In the genomic region with DNA sequence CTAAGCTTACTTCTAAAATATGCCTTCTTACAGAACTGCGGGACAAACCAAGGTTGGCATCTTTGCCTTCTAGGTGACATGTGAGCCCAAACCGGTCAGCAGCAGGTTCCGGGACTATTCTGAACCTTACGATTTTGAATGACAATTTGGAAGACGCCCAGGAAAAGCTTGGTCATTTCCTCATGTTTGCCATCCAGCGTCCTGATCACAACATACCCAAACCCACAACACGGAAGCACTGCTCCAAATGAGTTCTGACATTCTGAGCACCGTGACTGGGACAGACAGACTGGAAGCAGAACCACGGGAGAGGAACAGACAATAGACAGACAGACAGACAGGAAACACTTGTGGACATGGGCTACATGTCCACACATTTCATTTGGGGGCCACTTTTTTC, we compare ENCODE assay signal across 26 mouse cellular contexts. TPM values are rescaled to one million over a fixed set of nuclear protein-coding genes. Genes with fewer than 3 reads are reported as not detected.
A peak's percentile ranks its signal among the peaks of the same experiment; 100 is the strongest.
DNase-seq lines count a peak whose midpoint lies in the region; ATAC-seq and TF ChIP-seq lines count a peak whose summit lies in the region.
"Had no signal": no experiment of that assay in that cellular context is flagged by ENCODE, and none has a peak within 500 bp of the region (broad histone marks: within the 10 kb centered on the region; RNA-seq: fewer than 3 reads in every experiment).

No protein-coding gene starts in this region.

- H3K9me3 ChIP-seq in forebrain, embryonic 15.5 days, result no peaks in the 10 kb centered on the region
- no peaks in the 10 kb centered on the region for H3K9me3 ChIP-seq in forebrain, postnatal 0 days (ENCODE audit: low read length)
- H3K9me3 ChIP-seq: forebrain, embryonic 13.5 days; hindbrain, embryonic 13.5 days; liver, embryonic 12.5 days; neural tube, embryonic 12.5 days had no signal

- 61% methylated on average over 9 of the region's 9 CpGs for WGBS in cerebellum, adult 2 months
- WGBS in forebrain, embryonic 15.5 days, result 90% methylated on average over 9 of the region's 9 CpGs
- 85% methylated on average over 9 of the region's 9 CpGs for WGBS in forebrain, postnatal 0 days

- no peaks in the 10 kb centered on the region for H3K27me3 ChIP-seq in cerebellum, adult 2 months (ENCODE audit: control insufficient read depth, insufficient read depth, low read length)
- H3K27me3 ChIP-seq in forebrain, embryonic 15.5 days, result no peaks in the 10 kb centered on the region
- no peaks in the 10 kb centered on the region for H3K27me3 ChIP-seq in forebrain, postnatal 0 days (ENCODE audit: insufficient read depth, low read length)
- H3K27me3 ChIP-seq: forebrain, embryonic 13.5 days; hindbrain, embryonic 13.5 days; liver, embryonic 12.5 days; neural tube, embryonic 12.5 days; Patski had no signal

- ATAC-seq in megakaryocyte, adult 5-6 weeks (ENCODE audit: poor library complexity, severe bottlenecking), result peak; percentile 34
- no peak for ATAC-seq in forebrain, embryonic 15.5 days (replicated peaks)
- ATAC-seq in forebrain, postnatal 0 days, result no peak
- ATAC-seq: forebrain, embryonic 13.5 days; liver, embryonic 12.5 days; liver, postnatal 0 days; Patski had no signal

- no peak overlapping the region for H3K4me2 ChIP-seq in forebrain, embryonic 15.5 days (replicated peaks)
- H3K4me2 ChIP-seq in forebrain, postnatal 0 days (ENCODE audit: low read depth), result no peak overlapping the region
- H3K4me2 ChIP-seq: forebrain, embryonic 13.5 days; heart, embryonic 11.5 days; hindbrain, embryonic 13.5 days; liver, embryonic 12.5 days; midbrain, embryonic 11.5 days; neural tube, embryonic 12.5 days had no signal

- peak in 1 of 2 experiments; percentile 29 for DNase-seq in cerebellum, adult 2 months
- DNase-seq in cerebellum, adult 11-12 months, result no peak
- DNase-seq in lung, postnatal 25 days (ENCODE audit: low spot score), result peak; percentile 23
- no peak for DNase-seq in lung, postnatal 4 days
- no peak for DNase-seq in embryo, embryonic 10.5 days (ENCODE audit: low spot score)
- no peak for DNase-seq in forebrain, postnatal 0 days
- DNase-seq: adrenal gland, postnatal 14 days; cerebellum, adult 18-20 months; cerebellum, postnatal 14 days; kidney, postnatal 14 days; left cerebral cortex, postnatal 4 days; liver, postnatal 0 days; right cerebral cortex, postnatal 4 days; thymus, adult 2 months; thymus, postnatal 36 days had no signal

- TF ChIP-seq POLR2A in cerebellum, adult 2 months (IDR thresholded peaks at IDR 0.05; ENCODE audit: borderline replicate concordance, insufficient read depth, low read length), result no peak

- no peak overlapping the region for H3K4me3 ChIP-seq in cerebellum, adult 2 months (replicated peaks; ENCODE audit: insufficient read depth, low read depth, low read length)
- no peak overlapping the region for H3K4me3 ChIP-seq in forebrain, embryonic 15.5 days
- no peak overlapping the region for H3K4me3 ChIP-seq in forebrain, postnatal 0 days (ENCODE audit: low read depth, low read length)
- H3K4me3 ChIP-seq: forebrain, embryonic 13.5 days; hindbrain, embryonic 13.5 days; layer of hippocampus, adult 2 months; liver, embryonic 12.5 days; myocyte; neural tube, embryonic 12.5 days had no signal

- peaks cover 32% of the 10 kb centered on the region for H3K4me1 ChIP-seq in cerebellum, adult 2 months (ENCODE audit: control insufficient read depth, insufficient read depth, low read length)
- H3K4me1 ChIP-seq in forebrain, embryonic 15.5 days, result no peaks in the 10 kb centered on the region
- H3K4me1 ChIP-seq in forebrain, postnatal 0 days (ENCODE audit: insufficient read depth), result no peaks in the 10 kb centered on the region
- H3K4me1 ChIP-seq: forebrain, embryonic 13.5 days; hindbrain, embryonic 13.5 days; liver, embryonic 12.5 days; neural tube, embryonic 12.5 days had no signal

- H3K9ac ChIP-seq in forebrain, embryonic 15.5 days (replicated peaks), result no peak overlapping the region
- H3K9ac ChIP-seq in forebrain, postnatal 0 days, result no peak overlapping the region
- H3K9ac ChIP-seq: forebrain, embryonic 13.5 days; hindbrain, embryonic 13.5 days; liver, embryonic 12.5 days; liver, postnatal 0 days; neural tube, embryonic 12.5 days had no signal

- H3K36me3 ChIP-seq in forebrain, embryonic 15.5 days, result no peaks in the 10 kb centered on the region
- no peaks in the 10 kb centered on the region for H3K36me3 ChIP-seq in forebrain, postnatal 0 days (ENCODE audit: insufficient read depth)
- H3K36me3 ChIP-seq: neural tube, embryonic 12.5 days had no signal

- TF ChIP-seq CTCF in cerebellum, adult 2 months (IDR thresholded peaks at IDR 0.05; ENCODE audit: borderline replicate concordance, insufficient read depth, low read depth, low read length), result no peak
- TF ChIP-seq CTCF in forebrain, postnatal 0 days (IDR thresholded peaks at IDR 0.05; ENCODE audit: low read depth), result no peak

- peak overlapping the region; percentile 40; the same call in 1 of the 2 replicates for H3K27ac ChIP-seq in cerebellum, adult 2 months (ENCODE audit: insufficient read depth, low read length)
- no peak overlapping the region for H3K27ac ChIP-seq in forebrain, embryonic 15.5 days (replicated peaks)
- no peak overlapping the region for H3K27ac ChIP-seq in forebrain, postnatal 0 days (ENCODE audit: low read depth, low read length)
- H3K27ac ChIP-seq: forebrain, embryonic 13.5 days; hindbrain, embryonic 13.5 days; liver, embryonic 12.5 days; neural tube, embryonic 12.5 days had no signal

RNA-seq across cellular contexts. Expression of a gene that starts 29.7 kb away (rescaled TPM):
- 5.5 and 6.0 TPM in 2 replicates for polyA plus RNA-seq in cerebellum, adult 2 months (2012; rRNA removed)
- 624 and 684 TPM in 2 replicates for total RNA-seq in megakaryocyte, adult 5-6 weeks (2015)
- 745 and 753 TPM in 2 replicates for total RNA-seq in megakaryocyte, adult 5-6 weeks (2017)
- polyA plus RNA-seq in forebrain, embryonic 15.5 days (2015; fragmentation: Nextera tagmentation; extraction: Ambion mirVana), result 225 and 249 TPM in 2 replicates
- total RNA-seq in forebrain, postnatal 0 days (2014; rRNA removed), result 17.2 and 27.8 TPM in 2 replicates
- 61.1 and 74.8 TPM in 2 replicates for polyA plus RNA-seq in forebrain, postnatal 0 days (2015; fragmentation: Nextera tagmentation; extraction: Ambion mirVana)

RNA-seq across cellular contexts. Expression of a gene that starts 53.7 kb away (rescaled TPM):
- 12.5 and 14.1 TPM in 2 replicates for polyA plus RNA-seq in cerebellum, adult 2 months (2012; rRNA removed)
- total RNA-seq in megakaryocyte, adult 5-6 weeks (2015), result 85.2 and 101 TPM in 2 replicates
- total RNA-seq in megakaryocyte, adult 5-6 weeks (2017), result 144 and 145 TPM in 2 replicates
- 78.6 and 81.8 TPM in 2 replicates for polyA plus RNA-seq in forebrain, embryonic 15.5 days (2015; fragmentation: Nextera tagmentation; extraction: Ambion mirVana)
- 28.4 and 42.0 TPM in 2 replicates for total RNA-seq in forebrain, postnatal 0 days (2014; rRNA removed)
- 29.0 and 41.5 TPM in 2 replicates for polyA plus RNA-seq in forebrain, postnatal 0 days (2015; fragmentation: Nextera tagmentation; extraction: Ambion mirVana)
